Mouse (Mus musculus) bone marrow macrophage, adult 2 months (primary cell): ENCODE data around the gene Eif4b. TPM values are rescaled to one million over a fixed set of nuclear protein-coding genes. Genes with fewer than 3 reads are reported as not detected.

Experiments
- H3K27ac ChIP-seq: 2 replicates; pipeline ENCODE4 v1.5.1; 2012; ENCODE audit warnings: low read depth, low read length; ENCODE audit not compliant: insufficient read depth
- H3K4me1 ChIP-seq: 2 replicates; pipeline ENCODE4 v1.6.1; 2012; ENCODE audit warnings: low read length; ENCODE audit not compliant: control insufficient read depth, insufficient read depth
- H3K4me3 ChIP-seq: 2 replicates; pipeline ENCODE4 v1.5.1; 2012; ENCODE audit warnings: mild to moderate bottlenecking, low read length, moderate library complexity; ENCODE audit not compliant: insufficient read depth
- CTCF ChIP-seq: IDR thresholded peaks from 2 replicates; pipeline ENCODE4 v1.5.1; 2012; ENCODE audit warnings: low read depth, mild to moderate bottlenecking, low read length, moderate library complexity
- POLR2A ChIP-seq: IDR thresholded peaks from 2 replicates; pipeline ENCODE4 v1.6.1; 2012; ENCODE audit warnings: mild to moderate bottlenecking, low read depth, low read length, borderline replicate concordance
- polyA plus RNA-seq: library from polyadenylated mRNA; stranded (reverse); fragments of >200 nt; gene quantifications from 2 replicates; pipeline ENCODE4 v1.2.4, GENCODE M21; 2012; ENCODE audit not compliant: missing spikeins, insufficient read depth, insufficient read length

Eif4b gene
- polyA plus RNA-seq, 1 experiment: 222 TPM

DNA sequence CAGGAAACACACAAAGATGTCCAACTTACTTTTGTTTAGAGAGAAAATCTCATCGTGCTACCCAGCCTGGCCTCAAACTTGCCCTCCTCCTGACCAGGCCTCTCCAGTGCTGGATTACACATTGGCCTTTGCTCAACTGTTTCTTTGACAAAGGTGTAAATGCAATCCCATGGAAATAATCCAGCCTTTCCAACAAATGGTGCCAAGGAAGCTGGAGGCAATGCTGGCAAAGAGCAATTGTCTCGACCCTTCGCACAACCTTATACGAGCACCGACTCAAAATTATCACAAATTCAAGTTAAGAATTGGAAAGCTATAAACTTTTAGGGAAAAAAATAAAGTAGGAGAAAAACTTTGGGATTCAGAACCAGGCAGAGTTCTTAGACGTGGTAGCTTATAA is 25.6 kb upstream of the Eif4b start:
- H3K4me3 ChIP-seq: no peak overlapping the region
- no peak overlapping the region for H3K27ac ChIP-seq
- H3K4me1 ChIP-seq: no peaks in the 10 kb centered on the region
- TF ChIP-seq POLR2A (no peak), CTCF (no peak)

DNA sequence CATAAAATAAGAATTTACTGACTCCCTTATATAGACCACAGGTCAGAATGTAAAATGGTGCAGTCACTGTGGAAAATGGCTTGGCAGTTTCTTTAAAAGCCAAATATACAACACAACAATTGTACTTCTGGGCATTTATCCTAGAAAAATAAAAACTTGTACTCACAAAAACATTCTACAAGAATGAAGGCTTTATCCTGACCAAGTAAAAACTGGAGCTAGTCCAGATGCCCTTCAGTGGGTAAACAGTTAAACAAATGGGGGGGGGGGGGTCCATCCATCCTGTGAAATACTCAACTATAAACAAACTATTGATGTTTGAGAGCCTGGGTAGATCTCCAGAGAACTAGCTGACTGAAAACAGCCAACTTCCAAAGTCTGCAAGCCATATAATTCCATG is 23.7 kb upstream of the Eif4b start:
- no peak overlapping the region for H3K27ac ChIP-seq
- no peak overlapping the region for H3K4me3 ChIP-seq
- no peaks in the 10 kb centered on the region for H3K4me1 ChIP-seq
- TF ChIP-seq POLR2A (no peak), CTCF (no peak)

DNA sequence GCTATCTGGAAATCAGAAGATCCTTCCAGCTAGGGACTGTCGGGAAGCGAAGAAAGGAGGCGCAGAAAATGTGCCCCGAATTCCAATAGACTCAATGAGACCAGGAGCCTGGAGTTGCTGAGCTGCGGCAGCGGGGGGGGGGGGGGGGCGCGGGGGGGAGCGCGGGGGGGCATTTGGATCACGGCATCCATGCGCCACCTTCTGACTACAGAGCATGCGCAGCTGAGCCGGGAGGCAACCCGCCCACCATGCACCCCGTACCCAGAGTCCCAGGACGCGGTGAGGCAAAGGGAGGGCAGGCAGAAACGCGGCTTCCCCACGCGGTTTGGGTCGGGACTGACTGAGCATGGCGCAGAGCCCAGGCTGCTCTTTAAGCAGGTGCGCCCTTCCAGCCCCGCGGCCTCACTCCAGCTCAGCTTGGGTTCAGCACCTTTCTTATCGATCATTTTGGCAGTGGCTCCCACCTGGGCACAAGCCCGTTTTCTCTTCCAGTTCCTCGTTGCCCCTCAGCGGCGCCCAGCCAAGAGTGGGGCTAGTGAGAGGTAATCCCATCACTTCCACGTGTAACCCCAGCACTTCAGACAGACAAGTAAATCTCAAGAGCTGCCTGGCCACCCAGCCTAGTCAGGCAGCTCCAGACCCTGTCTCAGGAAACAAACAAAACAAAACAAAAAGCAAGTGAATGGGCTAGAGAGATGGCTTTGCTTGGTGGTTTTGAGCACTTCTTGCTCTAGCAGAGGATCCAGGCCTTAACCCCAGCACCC is 21.5 kb upstream of the Eif4b start:
- Histone ChIP-seq H3K4me3 (peak overlapping the region; percentile 21), H3K4me1 (no peaks in the 10 kb centered on the region), H3K27ac (no peak overlapping the region)
- TF ChIP-seq POLR2A (no peak), CTCF (no peak)

DNA sequence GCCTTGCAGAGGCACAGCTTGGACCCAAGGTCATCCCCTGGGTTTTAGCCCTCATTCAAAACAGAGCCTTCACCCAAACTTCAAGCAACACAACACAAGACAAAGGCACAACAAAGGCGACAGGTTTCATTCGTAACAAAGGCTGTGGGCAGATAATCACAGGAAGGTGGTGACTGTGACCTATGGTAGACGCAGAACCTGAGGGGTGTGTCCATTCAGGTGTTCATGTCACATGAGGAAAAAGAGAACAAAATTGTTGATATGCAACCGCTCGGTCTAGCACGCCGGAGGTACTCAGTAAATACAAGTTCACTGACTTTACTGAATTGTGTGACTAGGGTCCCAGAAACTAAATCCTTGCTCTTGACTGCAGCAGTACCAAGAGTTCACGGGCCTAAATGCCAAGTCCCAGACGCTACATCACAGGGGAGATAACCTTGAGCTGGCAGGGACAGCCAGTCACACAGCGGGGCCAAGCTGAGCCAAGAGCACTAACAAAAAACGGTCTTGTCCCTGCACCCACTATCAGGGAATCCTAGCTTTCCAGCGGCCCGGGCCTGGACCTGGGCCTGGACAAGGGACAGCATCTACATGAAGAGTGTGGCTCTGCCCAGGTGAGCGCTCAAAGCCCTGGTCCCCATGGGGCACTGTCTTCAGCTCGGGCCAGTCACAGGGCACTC is 16.9 kb upstream of the Eif4b start:
- Histone ChIP-seq H3K4me3 (no peak overlapping the region), H3K27ac (no peak overlapping the region), H3K4me1 (no peaks in the 10 kb centered on the region)
- no peak for TF ChIP-seq POLR2A

DNA sequence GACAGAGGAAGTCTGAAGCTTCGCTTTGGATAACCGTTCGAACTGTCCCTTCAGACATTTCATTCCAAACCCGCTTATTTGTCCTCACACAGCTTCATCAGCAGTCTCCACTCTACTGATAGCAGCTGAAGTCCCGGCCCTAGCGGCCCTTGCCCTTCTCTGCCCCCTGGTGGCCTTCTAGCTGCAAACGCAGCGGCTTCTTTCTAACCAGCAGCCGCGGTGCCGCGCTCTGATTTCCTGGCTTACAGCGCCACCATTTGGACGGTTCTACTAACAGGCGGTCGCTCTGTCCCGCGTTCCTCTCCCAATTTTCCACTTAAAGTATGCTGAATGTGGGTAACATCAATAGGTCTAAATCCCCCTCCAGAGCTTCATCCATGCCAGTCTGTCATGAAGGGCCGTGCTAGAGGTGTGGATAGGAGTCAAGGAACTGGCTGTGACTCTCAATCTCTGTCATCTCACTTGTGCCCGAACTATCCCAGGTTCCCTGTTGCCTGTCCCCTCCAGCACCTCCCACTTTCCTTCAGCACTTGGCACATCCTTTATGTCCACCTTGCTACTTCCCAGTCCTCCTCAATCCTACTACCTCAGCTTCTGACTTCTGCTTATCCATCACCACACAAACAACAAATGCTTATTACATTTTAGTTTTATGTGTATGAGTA is 7.8 kb upstream of the Eif4b start:
- H3K4me1 ChIP-seq: peaks cover 12% of the 10 kb centered on the region
- no peak overlapping the region for H3K4me3 ChIP-seq
- peak; percentile 99 for TF ChIP-seq CTCF
- no peak for TF ChIP-seq POLR2A
- no peak overlapping the region for H3K27ac ChIP-seq

DNA sequence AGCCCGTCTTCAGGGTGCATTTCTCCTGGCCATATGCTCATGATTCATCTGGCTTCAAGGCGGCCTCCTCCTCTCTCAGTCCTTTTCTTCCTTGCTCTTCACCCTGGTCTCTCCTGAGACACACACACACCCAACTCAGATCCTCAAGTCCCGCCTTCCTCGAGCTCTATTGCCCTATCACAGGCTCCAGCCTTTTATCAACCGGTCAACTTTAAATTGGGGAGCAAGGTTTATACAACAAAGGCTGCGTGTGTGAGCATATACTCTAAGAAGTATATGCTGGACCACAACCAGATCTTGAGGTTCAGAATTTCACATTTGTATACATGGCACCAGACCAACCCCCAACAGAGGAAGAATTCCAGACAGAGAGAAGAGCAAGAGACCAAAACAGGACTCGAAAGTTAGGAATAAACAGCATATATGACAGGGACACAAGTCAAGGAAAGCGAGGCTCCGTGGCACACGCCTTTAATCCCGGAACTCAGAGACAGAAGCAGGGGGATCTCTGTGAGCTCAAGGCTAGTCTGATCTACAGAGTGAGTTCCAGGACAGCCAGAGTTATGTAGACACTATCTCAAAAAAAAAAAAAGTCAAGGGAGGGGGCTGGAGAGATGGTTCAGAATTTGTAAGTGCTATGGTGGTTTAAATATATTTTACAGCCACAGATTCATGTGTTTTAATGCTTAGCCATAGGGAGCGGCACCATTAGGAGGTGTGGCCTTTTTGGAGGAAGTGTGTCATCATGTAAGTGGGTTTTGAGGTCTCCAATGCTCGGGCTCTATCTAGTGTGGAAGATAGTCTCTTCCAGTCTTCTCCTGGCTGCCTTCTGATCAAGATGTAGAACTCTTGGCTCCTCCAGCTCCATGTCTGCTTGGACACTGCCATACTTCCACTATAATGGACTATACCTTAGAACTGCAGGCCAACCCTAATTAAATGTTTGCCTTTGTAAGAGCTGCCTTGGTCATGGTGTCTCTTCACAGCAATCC is 2.8 kb upstream of the Eif4b start:
- Histone ChIP-seq H3K27ac (no peak overlapping the region), H3K4me3 (no peak overlapping the region), H3K4me1 (peaks cover 23% of the 10 kb centered on the region)
- no peak for TF ChIP-seq CTCF
- TF ChIP-seq POLR2A: no peak

DNA sequence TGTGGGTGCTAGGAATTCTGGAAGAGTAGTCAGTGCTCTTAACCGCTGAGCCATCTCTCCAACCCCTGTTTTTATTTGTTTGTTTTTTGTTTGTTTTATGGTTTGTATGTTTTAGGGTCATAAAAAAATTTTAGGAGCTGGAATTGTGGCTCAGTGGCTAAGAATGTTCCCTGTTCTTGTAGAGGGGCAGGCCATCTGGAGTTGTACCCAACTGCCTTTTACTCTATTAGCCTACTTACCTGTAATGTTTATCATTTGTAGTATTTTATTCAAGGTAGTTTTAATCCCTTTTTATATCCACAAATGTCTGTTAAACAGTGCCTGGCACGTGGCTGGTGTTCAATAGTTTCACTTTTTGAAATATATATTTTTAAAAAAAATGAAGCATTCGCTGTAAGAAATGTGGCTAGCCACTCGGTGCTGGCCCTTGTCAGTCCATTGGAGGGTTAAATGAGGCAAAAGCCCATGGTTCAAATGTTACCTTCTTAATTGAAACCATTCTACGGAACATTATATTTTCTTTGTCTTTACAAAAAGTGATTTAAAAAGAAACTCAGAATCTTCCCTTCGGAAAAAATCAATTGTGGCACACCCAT is 512 bp upstream of the Eif4b start:
- peaks cover 29% of the 10 kb centered on the region for H3K4me1 ChIP-seq
- peak overlapping the region; percentile 42 for H3K4me3 ChIP-seq
- TF ChIP-seq POLR2A (no peak), CTCF (no peak)
- H3K27ac ChIP-seq: peak overlapping the region; percentile 39; the same call in 1 of the 2 replicates

DNA sequence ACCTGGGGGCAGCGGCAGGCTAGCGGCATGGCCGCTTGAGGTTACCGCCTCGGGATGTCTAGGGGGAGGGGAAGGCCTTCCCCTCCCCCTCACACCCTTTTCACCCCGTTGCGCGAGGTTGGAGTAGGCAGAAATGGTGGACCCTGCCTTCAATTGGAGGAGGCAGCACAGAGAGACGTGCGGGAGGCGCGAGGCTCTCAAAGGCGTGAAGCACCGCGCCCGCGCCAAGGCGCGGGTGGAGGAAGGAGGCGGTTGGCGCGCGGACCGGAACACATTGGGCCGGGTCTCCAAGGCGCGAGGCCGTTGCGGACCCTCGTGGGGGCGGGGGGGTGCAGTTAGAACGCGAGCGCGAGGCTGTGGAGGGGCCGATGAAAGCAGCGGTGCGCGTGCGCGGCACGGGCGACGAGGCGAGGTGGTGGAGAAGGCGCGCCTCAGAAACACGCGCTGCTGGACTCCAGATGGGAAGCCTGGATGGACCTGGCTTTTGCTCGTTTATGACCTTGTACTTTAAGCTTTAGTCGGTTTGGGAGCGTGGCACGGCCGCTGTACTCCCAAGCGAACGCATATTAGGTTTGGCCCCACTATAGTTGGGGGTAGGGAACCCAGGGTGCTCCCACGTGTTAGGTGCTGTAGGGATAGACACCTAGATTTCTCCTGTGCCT is 628 bp downstream of the Eif4b start:
- H3K27ac ChIP-seq: peak overlapping the region; percentile 83
- H3K4me1 ChIP-seq: peaks cover 28% of the 10 kb centered on the region
- TF ChIP-seq POLR2A: no peak
- TF ChIP-seq CTCF: no peak
- peak overlapping the region; percentile 91 for H3K4me3 ChIP-seq

DNA sequence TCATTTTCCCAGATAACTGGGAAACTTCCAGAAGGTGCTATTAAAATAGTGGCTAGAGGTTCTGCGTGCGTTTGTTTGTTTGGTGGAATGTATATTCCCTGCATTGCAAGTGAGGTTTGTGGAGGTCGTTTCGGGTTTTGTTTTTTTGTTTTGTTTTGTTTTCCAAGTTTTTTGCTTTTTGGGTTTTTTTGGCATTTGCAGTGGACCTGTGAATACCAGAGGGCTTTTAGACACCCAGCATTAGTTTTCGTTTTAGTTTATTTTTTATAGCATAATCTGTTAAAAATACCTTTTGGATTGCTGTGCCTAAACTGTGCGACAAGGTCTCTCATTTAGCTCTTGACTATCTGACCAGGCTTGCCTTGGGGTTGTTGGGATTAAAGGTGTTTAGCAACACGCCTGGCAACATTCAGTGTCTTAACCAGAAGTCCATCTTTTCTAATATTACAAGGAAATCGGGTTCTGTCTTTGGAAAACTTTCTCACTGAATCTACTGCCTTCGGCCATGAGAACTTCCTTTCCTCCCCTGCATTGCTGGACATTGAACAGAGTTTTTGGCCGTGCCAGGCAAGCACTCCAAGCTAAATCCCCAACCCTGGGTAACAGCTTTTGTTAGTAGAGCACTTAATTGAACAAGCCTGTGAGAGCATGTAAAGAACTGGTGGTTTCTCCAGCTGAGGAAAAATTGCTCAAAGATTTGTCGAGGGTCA is 1.5 kb downstream of the Eif4b start:
- Histone ChIP-seq H3K4me3 (peak overlapping the region; percentile 91), H3K4me1 (peaks cover 24% of the 10 kb centered on the region), H3K27ac (peak overlapping the region; percentile 83; the same call in 1 of the 2 replicates)
- TF ChIP-seq POLR2A (no peak), CTCF (no peak)
